Mouse (Mus musculus) kidney, embryonic 14.5 days (tissue): ENCODE results near the gene Gtpbp2. TPM values are rescaled to one million over a fixed set of nuclear protein-coding genes. Genes with fewer than 3 reads are reported as not detected.

Source experiments
- polyA plus RNA-seq: library from polyadenylated mRNA; unstranded; fragments of >200 nt; fragmentation: Nextera tagmentation; extraction: Ambion mirVana; gene quantifications from 2 replicates; pipeline ENCODE4 v1.2.1, GENCODE M21; 2014

Gtpbp2 gene
- polyA plus RNA-seq, 1 experiment from 2014 or later: 35.6 TPM

Other genes with a start within 250 kb of the Gtpbp2 start
- 8.2 and 10.1 TPM in 2 replicates for gene Vegfa, start 128.7 kb upstream of the Gtpbp2 start, polyA plus RNA-seq
- 149 and 164 TPM in 2 replicates for gene Mrps18a, start 50.0 kb upstream of the Gtpbp2 start, polyA plus RNA-seq
- 14.4 and 14.8 TPM in 2 replicates for gene Rsph9, start 16.8 kb upstream of the Gtpbp2 start, polyA plus RNA-seq
- gene Mad2l1bp, start 7.5 kb upstream of the Gtpbp2 start, polyA plus RNA-seq: 34.2 and 34.6 TPM in 2 replicates
- gene Polh, start 41.6 kb downstream of the Gtpbp2 start, polyA plus RNA-seq: 9.3 and 15.6 TPM in 2 replicates
- gene Xpo5, start 41.8 kb downstream of the Gtpbp2 start, polyA plus RNA-seq: 36.6 and 61.5 TPM in 2 replicates
- gene Polr1c, start 87.0 kb downstream of the Gtpbp2 start, polyA plus RNA-seq: 114 and 120 TPM in 2 replicates
- gene Yipf3, start 87.0 kb downstream of the Gtpbp2 start, polyA plus RNA-seq: 102 and 106 TPM in 2 replicates
- 0.54 and 0.92 TPM in 2 replicates for gene Lrrc73, start 92.5 kb downstream of the Gtpbp2 start, polyA plus RNA-seq
- 38.5 and 39.4 TPM in 2 replicates for gene Tjap1, start 122.0 kb downstream of the Gtpbp2 start, polyA plus RNA-seq
- not detected in 2 replicates for gene Dlk2, start 136.4 kb downstream of the Gtpbp2 start, polyA plus RNA-seq
- gene Abcc10, start 167.3 kb downstream of the Gtpbp2 start, polyA plus RNA-seq: 3.5 and 4.6 TPM in 2 replicates
- gene Zfp318, start 222.7 kb downstream of the Gtpbp2 start, polyA plus RNA-seq: 12.1 and 18.3 TPM in 2 replicates